Mouse (Mus musculus) forebrain, postnatal 0 days (tissue): ENCODE measurements at regions not wholly inside any gene's neighbourhood (a gene's known extent, or its start where the extent isn't known, plus 50 kb on each side); places are given as distances from the start of the nearest gene placed in this dataset.

Experiments
- ATAC-seq: fragments of 200-750 bp; cut with Nextera tagmentation; 2 replicates; pipeline ENCODE4 v1.8.0; 2017; ENCODE audit warnings: mild to moderate bottlenecking, moderate library complexity
- DNase-seq: peaks from one replicate; pipeline ENCODE4 v3.0.0-alpha.2; 2015
- H3K27ac ChIP-seq: fragments of 300-500 bp; sonication (generic); 2 replicates; pipeline ENCODE4 v1.5.1; 2014; ENCODE audit warnings: low read depth, mild to moderate bottlenecking, antibody characterized with exemption, low read length, moderate library complexity, mixed read lengths
- H3K27me3 ChIP-seq: fragments of 300-500 bp; sonication (generic); 2 replicates; pipeline ENCODE4 v1.6.1; 2014; ENCODE audit warnings: mild to moderate bottlenecking, low read length, mixed read lengths; ENCODE audit not compliant: insufficient read depth
- H3K36me3 ChIP-seq: fragments of 300-500 bp; sonication (generic); 2 replicates; pipeline ENCODE4 v1.6.1; 2014; ENCODE audit warnings: mild to moderate bottlenecking, moderate library complexity; ENCODE audit not compliant: insufficient read depth
- H3K4me1 ChIP-seq: fragments of 300-500 bp; sonication (generic); 2 replicates; pipeline ENCODE4 v1.6.1; 2014; ENCODE audit warnings: antibody characterized with exemption; ENCODE audit not compliant: insufficient read depth
- H3K4me2 ChIP-seq: fragments of 300-500 bp; sonication (generic); 2 replicates; pipeline ENCODE4 v1.6.1; 2014; ENCODE audit warnings: low read depth, mild to moderate bottlenecking, moderate library complexity
- H3K4me3 ChIP-seq: fragments of 300-500 bp; sonication (generic); 2 replicates; pipeline ENCODE4 v1.5.1; 2014; ENCODE audit warnings: low read depth, low read length, mixed read lengths
- H3K9ac ChIP-seq: fragments of 300-500 bp; sonication (generic); 2 replicates; pipeline ENCODE4 v1.6.1; 2014; ENCODE audit warnings: mild to moderate bottlenecking
- H3K9me3 ChIP-seq: fragments of 300-500 bp; sonication (generic); 2 replicates; pipeline ENCODE4 v1.6.1; 2016; ENCODE audit warnings: low read length
- CTCF ChIP-seq: sonication (generic); IDR thresholded peaks from 2 replicates; pipeline ENCODE4 v1.5.1; 2016; ENCODE audit warnings: antibody characterized with exemption, control low read depth, low read depth
- WGBS: fragments of 180-500 bp; shearing (Covaris S2); extraction: QIAGEN DNeasy Blood & Tissue Kit; methylation state at CpG from one replicate; pipeline ENCODE4 v1.1.7; 2014; 5-methylcytosine and 5-hydroxymethylcytosine counted together

- WGBS, result 78% methylated on average over 7 of the region's 7 CpGs
- DNase-seq (no peak), ATAC-seq (no peak)
- Histone ChIP-seq H3K9ac (no peak overlapping the region), H3K9me3 (no peaks in the 10 kb centered on the region), H3K36me3 (no peaks in the 10 kb centered on the region), H3K4me3 (no peak overlapping the region), H3K27me3 (no peaks in the 10 kb centered on the region), H3K4me2 (no peak overlapping the region), H3K4me1 (peaks cover 9% of the 10 kb centered on the region; the same call in 1 of the 2 replicates), H3K27ac (no peak overlapping the region)
- TF ChIP-seq CTCF, result no peak
These were observed 225.2 kb downstream of the Csl start for GRCm38 (mm10) chr10:99534237-99534636.

DNA sequence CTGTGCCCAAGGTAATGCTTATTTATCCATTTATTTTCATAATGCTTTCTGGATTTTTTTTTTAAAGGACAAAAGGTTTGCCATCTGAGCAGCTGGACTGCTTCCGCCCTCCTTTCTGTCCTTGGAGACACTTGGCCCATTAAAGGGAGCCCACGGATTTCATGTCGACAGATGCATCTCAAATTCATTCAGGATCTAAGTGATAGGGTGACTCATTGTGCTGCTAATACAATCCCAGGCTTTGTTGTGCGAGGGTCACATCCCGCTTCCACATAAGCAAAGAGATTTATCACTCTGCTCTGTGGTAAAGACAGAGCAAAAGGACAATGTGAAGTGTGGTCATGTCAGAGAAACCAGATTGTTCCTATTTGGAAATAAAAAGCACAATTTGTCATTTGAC, 220.8 kb downstream of the Csl start:
- H3K27me3 ChIP-seq, result no peaks in the 10 kb centered on the region
- no peak overlapping the region for H3K27ac ChIP-seq
- no peaks in the 10 kb centered on the region for H3K36me3 ChIP-seq
- no peak overlapping the region for H3K4me3 ChIP-seq
- no peak overlapping the region for H3K4me2 ChIP-seq
- no peak for TF ChIP-seq CTCF
- DNase-seq (no peak), ATAC-seq (no peak)
- no peaks in the 10 kb centered on the region for H3K9me3 ChIP-seq
- WGBS, result 71% methylated on average over 5 of the region's 5 CpGs
- no peaks in the 10 kb centered on the region for H3K4me1 ChIP-seq
- H3K9ac ChIP-seq, result no peak overlapping the region

- H3K4me3 ChIP-seq, result no peak overlapping the region
- no peaks in the 10 kb centered on the region for H3K36me3 ChIP-seq
- H3K4me1 ChIP-seq, result no peaks in the 10 kb centered on the region
- TF ChIP-seq CTCF, result no peak
- H3K27ac ChIP-seq, result peak overlapping the region; percentile 58; the same call in 1 of the 2 replicates
- H3K4me2 ChIP-seq, result no peak overlapping the region
- ATAC-seq (no peak), DNase-seq (no peak)
- H3K9ac ChIP-seq, result no peak overlapping the region
- H3K27me3 ChIP-seq, result no peaks in the 10 kb centered on the region
- H3K9me3 ChIP-seq, result no peaks in the 10 kb centered on the region
- 53% methylated on average over 4 of the region's 4 CpGs for WGBS
These were observed 207.1 kb downstream of the Csl start for GRCm38 (mm10) chr10:99552373-99552772.

GRCm38 (mm10) chr10:99552836-99553540, 206.5 kb downstream of the Csl start:
- ATAC-seq, result peak; percentile 85
- no peaks in the 10 kb centered on the region for H3K4me1 ChIP-seq
- no peaks in the 10 kb centered on the region for H3K9me3 ChIP-seq
- H3K4me3 ChIP-seq, result no peak overlapping the region
- TF ChIP-seq CTCF, result no peak
- 60% methylated on average over 12 of the region's 12 CpGs for WGBS
- H3K27me3 ChIP-seq, result no peaks in the 10 kb centered on the region
- no peaks in the 10 kb centered on the region for H3K36me3 ChIP-seq
- peak; percentile 86 for DNase-seq
- H3K27ac ChIP-seq, result peak overlapping the region; percentile 58; the same call in 1 of the 2 replicates
- no peak overlapping the region for H3K9ac ChIP-seq
- no peak overlapping the region for H3K4me2 ChIP-seq

GRCm38 (mm10) chr10:99555021-99555420, 204.4 kb downstream of the Csl start:
- WGBS, result 91% methylated on average over 2 of the region's 2 CpGs
- Histone ChIP-seq H3K36me3 (no peaks in the 10 kb centered on the region), H3K4me3 (no peak overlapping the region), H3K9me3 (no peaks in the 10 kb centered on the region), H3K27ac (no peak overlapping the region), H3K27me3 (no peaks in the 10 kb centered on the region), H3K4me1 (no peaks in the 10 kb centered on the region), H3K4me2 (no peak overlapping the region), H3K9ac (no peak overlapping the region)
- DNase-seq, result no peak
- TF ChIP-seq CTCF, result no peak
- ATAC-seq, result no peak

- peak; percentile 78 for ATAC-seq
- no peak overlapping the region for H3K27ac ChIP-seq
- H3K9ac ChIP-seq, result no peak overlapping the region
- no peaks in the 10 kb centered on the region for H3K9me3 ChIP-seq
- no peak for TF ChIP-seq CTCF
- H3K4me1 ChIP-seq, result no peaks in the 10 kb centered on the region
- no peaks in the 10 kb centered on the region for H3K36me3 ChIP-seq
- WGBS, result 37% methylated on average over 12 of the region's 12 CpGs
- H3K27me3 ChIP-seq, result no peaks in the 10 kb centered on the region
- no peak overlapping the region for H3K4me2 ChIP-seq
- H3K4me3 ChIP-seq, result no peak overlapping the region
- peak; percentile 52 for DNase-seq
These were observed 203.7 kb downstream of the Csl start for GRCm38 (mm10) chr10:99555658-99556352.

DNA sequence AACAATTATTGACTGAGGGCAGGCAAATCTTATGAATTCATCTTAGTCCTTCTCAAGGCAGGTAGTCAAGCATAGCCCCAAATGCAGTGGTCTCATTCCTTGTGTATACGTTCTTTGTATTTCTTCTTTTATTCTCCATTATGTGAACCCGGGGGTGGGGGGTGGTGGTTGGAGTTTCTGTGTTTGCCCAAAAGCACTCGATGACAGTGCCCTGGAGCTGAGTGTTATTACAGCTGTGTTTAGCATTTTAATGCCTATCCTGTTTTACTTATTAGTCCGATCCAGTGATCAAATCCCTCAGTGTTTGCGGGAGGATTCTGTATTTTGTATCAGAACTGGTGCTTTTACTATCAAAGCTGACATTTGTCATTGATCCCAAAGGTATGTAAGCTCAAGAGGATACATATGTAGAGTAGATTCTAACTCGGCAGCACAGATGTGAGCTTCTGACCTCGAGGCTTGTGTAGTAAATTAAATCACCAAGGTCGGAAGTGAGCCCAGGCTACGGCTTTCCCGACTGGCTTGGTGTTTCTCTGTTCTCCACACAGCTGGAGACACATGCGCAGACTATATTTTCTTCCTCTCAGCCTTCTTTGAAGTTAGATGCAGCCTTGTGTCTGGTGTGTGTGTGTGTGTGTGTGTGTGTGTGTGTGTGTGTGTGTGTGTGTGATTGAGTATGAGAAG, 203.0 kb downstream of the Csl start:
- TF ChIP-seq CTCF, result no peak
- DNase-seq, result no peak
- Histone ChIP-seq H3K27ac (no peak overlapping the region), H3K4me3 (no peak overlapping the region), H3K36me3 (no peaks in the 10 kb centered on the region), H3K4me1 (no peaks in the 10 kb centered on the region), H3K4me2 (no peak overlapping the region), H3K27me3 (no peaks in the 10 kb centered on the region), H3K9ac (no peak overlapping the region), H3K9me3 (no peaks in the 10 kb centered on the region)
- ATAC-seq, result no peak
- 73% methylated on average over 11 of the region's 11 CpGs for WGBS
